Mouse (Mus musculus) MEL (cell line): Measurements from ENCODE around the gene Rps28. TPM values are rescaled to one million over a fixed set of nuclear protein-coding genes. Genes with fewer than 3 reads are reported as not detected.
"Not testable (repeated sequence)": the region's sequence is repeated elsewhere in the genome, so short reads cannot be mapped to it uniquely, and the experiment has no call there.

ENCODE experiments used
- DNase-seq: peaks from one replicate; pipeline ENCODE4 v3.0.0; 2011; ENCODE audit warnings: low read depth, low spot score
- H3K27ac ChIP-seq: 2 replicates; pipeline ENCODE4 v1.5.1; 2012; ENCODE audit warnings: low read depth, mild to moderate bottlenecking, control low read depth, low read length, moderate library complexity; ENCODE audit not compliant: control insufficient read depth
- H3K27me3 ChIP-seq, 2 experiments: fragments of 150-350 bp in 1 of 2; sonication (generic) in 1 of 2; 2 replicates each; pipeline ENCODE4 v1.6.1; 2012; ENCODE audit warnings: low read length in 2 of 2, mild to moderate bottlenecking in 2 of 2, improper control_type of control experiment in 1 of 2, moderate library complexity in 1 of 2; ENCODE audit not compliant: insufficient read depth in 2 of 2, control insufficient read depth in 1 of 2
- H3K36me3 ChIP-seq, 2 experiments: 2 replicates each; pipeline ENCODE4 v1.6.1; 2012 to 2014; ENCODE audit warnings: low read length in 2 of 2, improper control_type of control experiment in 1 of 2, inconsistent platforms in 1 of 2, mild to moderate bottlenecking in 1 of 2; ENCODE audit not compliant: insufficient read depth in 2 of 2, control insufficient read depth in 1 of 2
- H3K4me1 ChIP-seq, 2 experiments: fragments of 150-350 bp in 1 of 2; sonication (generic) in 1 of 2; 2 replicates each; pipeline ENCODE4 v1.6.1; 2012; ENCODE audit warnings: low read length in 2 of 2, improper control_type of control experiment in 1 of 2, mild to moderate bottlenecking in 1 of 2; ENCODE audit not compliant: insufficient read depth in 2 of 2, control insufficient read depth in 1 of 2
- H3K4me3 ChIP-seq, 2 experiments: fragments of 150-350 bp in 1 of 2; sonication (generic) in 1 of 2; 2 replicates each; pipeline ENCODE4 v1.5.1; 2012; ENCODE audit warnings: low read depth in 2 of 2, low read length in 2 of 2, mild to moderate bottlenecking in 2 of 2, moderate library complexity in 2 of 2, control low read depth in 1 of 2, improper control_type of control experiment in 1 of 2; ENCODE audit not compliant: control insufficient read depth in 1 of 2, insufficient read depth in 1 of 2
- H3K79me2 ChIP-seq: 2 replicates; pipeline ENCODE4 v1.6.1; 2012; ENCODE audit warnings: mild to moderate bottlenecking, low read length, moderate library complexity; ENCODE audit not compliant: control insufficient read depth, poor library complexity, insufficient read depth
- H3K9ac ChIP-seq: 2 replicates; pipeline ENCODE4 v1.6.1; 2012; ENCODE audit warnings: low read depth, mild to moderate bottlenecking, control low read depth, low read length, moderate library complexity; ENCODE audit not compliant: control insufficient read depth, poor library complexity, severe bottlenecking
- H3K9me3 ChIP-seq: fragments of 150-350 bp; sonication (generic); replicated peaks from 2 replicates; pipeline ENCODE4 v1.6.1; 2012; ENCODE audit warnings: mild to moderate bottlenecking, low read length, improper control_type of control experiment, moderate library complexity; ENCODE audit not compliant: insufficient read depth
- BHLHE40 ChIP-seq: IDR thresholded peaks from 2 replicates; pipeline ENCODE4 v1.6.1; 2012; ENCODE audit warnings: low read depth, mild to moderate bottlenecking, inconsistent platforms, low read length, improper control_type of control experiment, borderline replicate concordance
- CHD1 ChIP-seq: IDR thresholded peaks from 2 replicates; pipeline ENCODE4 v1.6.1; 2012; ENCODE audit warnings: low read depth, mild to moderate bottlenecking, inconsistent platforms, low read length, improper control_type of control experiment
- CTCF ChIP-seq, 3 experiments: IDR thresholded peaks in 2 of 3; conservative IDR thresholded peaks in 1 of 3; 2 replicates each; pipeline ENCODE4 v1.5.1; 2011 to 2012; ENCODE audit warnings: low read length in 3 of 3, low read depth in 2 of 3, mild to moderate bottlenecking in 2 of 3, improper control_type of control experiment in 1 of 3, inconsistent platforms in 1 of 3, mixed read lengths in 1 of 3, moderate library complexity in 1 of 3; ENCODE audit not compliant: control insufficient read depth in 1 of 3, insufficient read depth in 1 of 3, poor library complexity in 1 of 3, severe bottlenecking in 1 of 3
- ELF1 ChIP-seq: IDR thresholded peaks from 2 replicates; pipeline ENCODE4 v1.6.1; 2014; ENCODE audit warnings: low read depth, mild to moderate bottlenecking, inconsistent platforms, low read length, improper control_type of control experiment, moderate library complexity
- EP300 ChIP-seq, 2 experiments: IDR thresholded peaks; 2 replicates each; pipeline ENCODE4 v1.6.1; 2011; ENCODE audit warnings: improper control_type of control experiment in 2 of 2, low read length in 2 of 2, low read depth in 1 of 2, mild to moderate bottlenecking in 1 of 2
- ETS1 ChIP-seq: IDR thresholded peaks from 2 replicates; pipeline ENCODE4 v1.6.1; 2012; ENCODE audit warnings: low read depth, mild to moderate bottlenecking, inconsistent platforms, low read length, improper control_type of control experiment, moderate library complexity
- GABPA ChIP-seq: IDR thresholded peaks from 2 replicates; pipeline ENCODE4 v1.6.1; 2012; ENCODE audit warnings: low read depth, mild to moderate bottlenecking, inconsistent platforms, low read length, improper control_type of control experiment, moderate library complexity
- GATA1 ChIP-seq: IDR thresholded peaks from 2 replicates; pipeline ENCODE4 v1.6.1; 2011; ENCODE audit warnings: low read depth, low read length, improper control_type of control experiment
- HCFC1 ChIP-seq: IDR thresholded peaks from 2 replicates; pipeline ENCODE4 v1.6.1; 2012; ENCODE audit warnings: low read depth, mild to moderate bottlenecking, inconsistent platforms, low read length, improper control_type of control experiment, moderate library complexity
- JUND ChIP-seq: IDR thresholded peaks from 2 replicates; pipeline ENCODE4 v1.6.1; 2011; ENCODE audit warnings: low read depth, mild to moderate bottlenecking, improper control_type of control experiment, low read length
- KAT2A ChIP-seq: conservative IDR thresholded peaks from 2 replicates; pipeline ENCODE4 v1.6.1; 2012; ENCODE audit warnings: low read depth, low read length, improper control_type of control experiment, inconsistent platforms
- MAX ChIP-seq: IDR thresholded peaks from 2 replicates; pipeline ENCODE4 v1.6.1; 2011; ENCODE audit warnings: low read length, improper control_type of control experiment
- MAZ ChIP-seq: IDR thresholded peaks from 2 replicates; pipeline ENCODE4 v1.6.1; 2012; ENCODE audit warnings: low read depth, mild to moderate bottlenecking, inconsistent platforms, low read length, improper control_type of control experiment
- MXI1 ChIP-seq: IDR thresholded peaks from 2 replicates; pipeline ENCODE4 v1.6.1; 2011; ENCODE audit warnings: mild to moderate bottlenecking, low read depth, low read length, improper control_type of control experiment
- MYB ChIP-seq: IDR thresholded peaks from 2 replicates; pipeline ENCODE4 v1.6.1; 2011; ENCODE audit warnings: mild to moderate bottlenecking, low read depth, low read length, improper control_type of control experiment
- MYC ChIP-seq: IDR thresholded peaks from 2 replicates; pipeline ENCODE4 v1.6.1; 2011; ENCODE audit warnings: low read depth, mild to moderate bottlenecking, low read length, improper control_type of control experiment, moderate library complexity
- POLR2A ChIP-seq, 2 experiments: IDR thresholded peaks; 2 replicates each; pipeline ENCODE4 v1.6.1; 2011 to 2012; ENCODE audit warnings: low read length in 2 of 2, mild to moderate bottlenecking in 2 of 2, control low read depth in 1 of 2, improper control_type of control experiment in 1 of 2, low read depth in 1 of 2, moderate library complexity in 1 of 2; ENCODE audit not compliant: control insufficient read depth in 1 of 2, insufficient read depth in 1 of 2, poor library complexity in 1 of 2
- RAD21 ChIP-seq: IDR thresholded peaks from 2 replicates; pipeline ENCODE4 v1.6.1; 2011; ENCODE audit warnings: mild to moderate bottlenecking, low read depth, low read length, improper control_type of control experiment
- SIN3A ChIP-seq: IDR thresholded peaks from 2 replicates; pipeline ENCODE4 v1.6.1; 2012; ENCODE audit warnings: low read length, improper control_type of control experiment, inconsistent platforms
- SMC3 ChIP-seq: IDR thresholded peaks from 2 replicates; pipeline ENCODE4 v1.6.1; 2011; ENCODE audit warnings: low read depth, low read length, improper control_type of control experiment
- TBP ChIP-seq: IDR thresholded peaks from 2 replicates; pipeline ENCODE4 v1.8.0; 2011; ENCODE audit warnings: low read depth, low read length, improper control_type of control experiment
- UBTF ChIP-seq: IDR thresholded peaks from 2 replicates; pipeline ENCODE4 v1.6.1; 2012; ENCODE audit warnings: low read depth, mild to moderate bottlenecking, inconsistent platforms, low read length, improper control_type of control experiment, moderate library complexity, borderline replicate concordance; ENCODE audit not compliant: insufficient read depth
- ZC3H11A ChIP-seq: IDR thresholded peaks from 2 replicates; pipeline ENCODE4 v1.6.1; 2012; ENCODE audit warnings: low read depth, mild to moderate bottlenecking, inconsistent platforms, low read length, improper control_type of control experiment
- ZKSCAN1 ChIP-seq: IDR thresholded peaks from 2 replicates; pipeline ENCODE4 v1.6.1; 2012; ENCODE audit warnings: low read depth, mild to moderate bottlenecking, inconsistent platforms, low read length, improper control_type of control experiment, moderate library complexity
- ZMIZ1 ChIP-seq: IDR thresholded peaks from 2 replicates; pipeline ENCODE4 v1.6.1; 2012; ENCODE audit warnings: low read depth, mild to moderate bottlenecking, inconsistent platforms, low read length, improper control_type of control experiment, moderate library complexity
- ZNF384 ChIP-seq: IDR thresholded peaks from 2 replicates; pipeline ENCODE4 v1.6.1; 2012; ENCODE audit warnings: low read depth, mild to moderate bottlenecking, inconsistent platforms, low read length, improper control_type of control experiment
- polyA plus RNA-seq, 2 experiments: library from polyadenylated mRNA; stranded (reverse) in 1 of 2; unstranded in 1 of 2; fragments of >175 nt in 1 of 2; fragments of >200 nt in 1 of 2; gene quantifications; 2 replicates each; pipeline versions ENCODE4 v1.2.1 to v1.2.4; 2012; ENCODE audit warnings: low replicate concordance in 2 of 2, low read depth in 1 of 2; ENCODE audit not compliant: insufficient read length in 2 of 2, insufficient read depth in 1 of 2, missing spikeins in 1 of 2
- total RNA-seq: library from RNA; depleted of rRNA; stranded (reverse); fragments of 300-350 nt; gene quantifications from 2 replicates; pipeline ENCODE4 v1.2.3, GENCODE M21; 2012

The Rps28 gene
- total and polyA plus RNA-seq, 3 experiments, result 994 to 3,556 (median 2,154) TPM

DNA sequence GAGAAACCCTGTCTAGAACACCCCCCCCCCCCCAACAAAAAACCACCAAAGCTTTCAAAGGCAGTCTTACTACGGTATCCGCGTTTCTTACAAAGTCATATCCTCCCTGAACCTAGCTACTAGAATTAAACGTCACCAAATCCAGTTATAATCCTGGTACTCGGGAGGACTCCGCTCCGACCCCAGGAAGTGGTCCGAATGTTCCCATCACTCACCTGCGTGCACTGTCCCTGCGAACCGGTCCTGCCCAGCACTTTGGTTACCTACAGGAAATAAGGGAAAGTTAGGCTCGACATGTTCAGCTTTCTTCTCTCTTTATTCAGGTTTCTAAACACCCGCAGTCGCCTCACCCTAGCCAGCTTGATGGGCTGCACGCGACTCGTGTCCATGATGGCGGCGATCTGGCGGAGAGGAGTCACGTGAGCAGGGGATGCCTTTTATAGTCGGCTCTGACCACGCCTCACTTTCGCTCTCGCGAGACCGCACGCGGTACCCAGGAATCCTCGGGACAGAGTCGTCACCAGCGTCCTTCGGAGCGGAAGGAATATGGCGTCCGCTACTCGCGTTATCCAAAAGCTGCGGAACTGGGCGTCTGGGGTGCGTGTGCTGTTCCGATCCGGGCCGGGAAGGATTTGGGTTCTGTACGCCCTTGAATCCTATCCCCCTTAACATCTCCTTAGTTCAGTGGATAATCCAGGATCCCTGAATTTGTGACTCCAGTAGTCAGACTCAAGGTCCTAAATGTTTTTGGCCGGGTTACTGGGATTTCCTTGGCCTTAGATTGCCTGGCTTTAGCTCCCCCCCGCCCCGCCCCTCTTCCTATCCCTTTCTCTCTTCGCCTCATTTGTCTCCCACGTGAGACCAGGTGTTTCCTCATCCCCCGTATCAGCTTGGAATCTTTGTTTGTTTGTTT, at the start of gene Rps28, which contains the start of gene Ndufa7 (continued):
- TF ChIP-seq ELF1, result peak; percentile 67
- peak; percentile 98 for TF ChIP-seq MYC
- peak; percentile 76 for TF ChIP-seq KAT2A
- no peak for TF ChIP-seq MAZ
- TF ChIP-seq SMC3, result no peak

DNA sequence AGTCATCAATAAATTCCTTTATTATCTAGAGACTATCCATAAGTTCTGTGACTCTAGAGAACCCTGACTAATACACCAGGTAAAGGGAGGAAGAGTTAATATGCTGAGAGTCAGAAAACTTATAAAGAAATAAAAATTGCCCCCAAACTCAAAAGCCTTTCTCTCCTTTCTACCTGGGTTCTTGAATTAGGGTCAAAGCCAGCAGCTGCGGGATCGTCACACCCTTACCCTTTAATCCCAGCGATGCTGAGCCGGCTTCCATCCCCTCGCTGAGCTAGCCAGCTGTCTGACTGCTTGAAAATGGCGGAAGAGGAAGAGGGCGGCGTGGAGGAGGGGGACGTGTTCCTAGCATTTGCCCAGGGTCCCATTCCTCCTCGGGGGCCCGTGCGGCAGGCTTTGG, 49.2 kb upstream of the Rps28 start, which contains the start of gene Gm7029:
TSS of gene Gm7029 (plus strand) at position 301 of the 400 bp plus-strand sequence.
- H3K36me3 ChIP-seq, H3K79me2 ChIP-seq, H3K4me1 ChIP-seq, H3K27ac ChIP-seq, H3K4me3 ChIP-seq, H3K9ac ChIP-seq, DNase-seq, H3K9me3 ChIP-seq, H3K27me3 ChIP-seq: not testable (repeated sequence)

DNA sequence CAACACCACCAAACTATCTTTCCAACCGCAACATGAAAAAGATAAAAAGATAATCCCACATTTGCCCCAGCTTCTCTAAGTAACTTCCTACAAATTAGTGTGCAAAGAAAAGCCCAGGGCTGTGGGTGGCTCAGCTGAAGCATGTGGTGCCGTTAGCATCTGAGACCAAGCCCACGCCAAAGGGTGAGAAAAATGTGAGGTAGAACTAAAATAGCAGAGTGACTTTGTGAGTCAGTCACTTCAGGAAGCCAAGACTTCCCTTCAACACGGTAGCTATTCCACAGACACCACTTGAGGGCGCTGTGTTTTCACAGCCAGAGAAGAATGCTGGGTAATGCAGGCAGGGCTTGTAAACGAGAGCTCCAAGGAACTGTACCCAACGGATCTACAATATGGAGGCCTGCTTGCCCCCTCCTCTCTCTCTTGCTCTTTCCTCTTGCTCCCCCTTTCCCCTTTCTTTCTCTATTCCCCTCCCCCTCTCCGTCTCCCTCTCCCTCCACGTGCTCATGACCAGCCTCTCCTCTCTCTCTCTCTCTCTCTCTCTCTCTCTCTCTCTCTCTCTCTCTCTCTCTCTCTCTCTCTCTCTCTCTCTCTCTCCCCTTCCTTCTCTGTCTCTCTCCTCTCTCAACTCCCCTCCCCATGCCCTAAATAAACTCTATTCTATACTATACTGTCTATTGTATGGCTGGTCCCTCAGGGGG, 41.1 kb upstream of the Rps28 start:
- peaks cover 0 to 8% of the 10 kb centered on the region in 2 experiments; a peak in 1 of 4 replicates for H3K4me1 ChIP-seq
- peak; percentile 94 for DNase-seq
- H3K36me3 ChIP-seq, result peaks cover 0 to 2% of the 10 kb centered on the region in 2 experiments; a peak in 2 of 4 replicates
- H3K27me3 ChIP-seq, result no peaks in the 10 kb centered on the region
- peak overlapping the region; percentile 94 for H3K27ac ChIP-seq
- no peaks in the 10 kb centered on the region for H3K79me2 ChIP-seq
- no peaks in the 10 kb centered on the region for H3K9me3 ChIP-seq
- peak overlapping the region; percentile 75 for H3K9ac ChIP-seq
- H3K4me3 ChIP-seq, result peak overlapping the region; percentile 12 to 58
- TF ChIP-seq ZKSCAN1 (no peak), RAD21 (peak; percentile 9), ZC3H11A (no peak), GATA1 (peak; percentile 75), MAX (peak; percentile 51; the same call in 1 of the 2 replicates), CTCF (IDR thresholded peaks at IDR 0.05 in 2 of 3, conservative IDR thresholded peaks at IDR 0.05 in 1 of 3; ENCODE audit: control insufficient read depth in 1 of 3, insufficient read depth in 1 of 3, low read depth in 2 of 3, low read length in 3 of 3, poor library complexity in 1 of 3, severe bottlenecking in 1 of 3) (peak; percentile 65 to 85 (median 78)), POLR2A (IDR thresholded peaks at IDR 0.05; ENCODE audit: control insufficient read depth in 1 of 2, insufficient read depth in 1 of 2, low read depth in 1 of 2, low read length in 2 of 2, poor library complexity in 1 of 2) (peak in 1 of 2 experiments; percentile 64; a peak in 2 of 4 replicates), SIN3A (peak; percentile 53), HCFC1 (peak; percentile 73), ZMIZ1 (no peak), MXI1 (peak; percentile 52; the same call in 1 of the 2 replicates), MYB (0 out of 2 replicates have a peak, but pooled peaks have one; percentile 51), KAT2A (no peak), BHLHE40 (peak; percentile 17; the same call in 1 of the 2 replicates), GABPA (no peak), MYC (peak; percentile 87), ETS1 (peak; percentile 56), EP300 (IDR thresholded peaks at IDR 0.05; ENCODE audit: low read depth in 1 of 2, low read length in 2 of 2) (peak; percentile 47 to 51), SMC3 (peak; percentile 51), UBTF (no peak), CHD1 (no peak), TBP (peak; percentile 66), JUND (peak; percentile 95), ZNF384 (peak; percentile 4; the same call in 1 of the 2 replicates)
